Mouse (Mus musculus) kidney, postnatal 14 days (tissue): ENCODE data around the gene Golga7b.
A peak's percentile ranks its signal among the peaks of the same experiment; 100 is the strongest.

Source experiments
- DNase-seq: peaks from one replicate; pipeline ENCODE4 v3.0.0; 2022; ENCODE audit warnings: mixed read lengths

Gene Golga7b

DNA sequence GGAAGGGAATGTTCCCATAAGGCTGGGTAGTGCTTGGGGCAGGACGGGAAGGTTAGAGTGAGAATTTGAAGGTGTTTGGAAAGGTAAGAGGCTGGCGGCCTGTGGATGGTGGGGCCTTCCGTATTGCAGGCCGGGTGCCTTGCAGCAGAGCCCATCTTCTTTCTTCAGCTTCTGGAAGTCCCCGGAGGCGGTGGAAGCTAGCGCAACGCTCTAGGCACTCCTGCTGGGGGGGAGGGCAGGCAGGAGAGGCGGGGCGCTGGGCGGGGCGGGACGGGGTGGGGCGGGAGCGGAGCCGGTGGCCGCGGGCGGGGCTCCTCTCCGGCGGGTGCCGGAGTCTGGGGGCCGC lies 8.0 kb downstream of the Golga7b start:
- no peak for DNase-seq

DNA sequence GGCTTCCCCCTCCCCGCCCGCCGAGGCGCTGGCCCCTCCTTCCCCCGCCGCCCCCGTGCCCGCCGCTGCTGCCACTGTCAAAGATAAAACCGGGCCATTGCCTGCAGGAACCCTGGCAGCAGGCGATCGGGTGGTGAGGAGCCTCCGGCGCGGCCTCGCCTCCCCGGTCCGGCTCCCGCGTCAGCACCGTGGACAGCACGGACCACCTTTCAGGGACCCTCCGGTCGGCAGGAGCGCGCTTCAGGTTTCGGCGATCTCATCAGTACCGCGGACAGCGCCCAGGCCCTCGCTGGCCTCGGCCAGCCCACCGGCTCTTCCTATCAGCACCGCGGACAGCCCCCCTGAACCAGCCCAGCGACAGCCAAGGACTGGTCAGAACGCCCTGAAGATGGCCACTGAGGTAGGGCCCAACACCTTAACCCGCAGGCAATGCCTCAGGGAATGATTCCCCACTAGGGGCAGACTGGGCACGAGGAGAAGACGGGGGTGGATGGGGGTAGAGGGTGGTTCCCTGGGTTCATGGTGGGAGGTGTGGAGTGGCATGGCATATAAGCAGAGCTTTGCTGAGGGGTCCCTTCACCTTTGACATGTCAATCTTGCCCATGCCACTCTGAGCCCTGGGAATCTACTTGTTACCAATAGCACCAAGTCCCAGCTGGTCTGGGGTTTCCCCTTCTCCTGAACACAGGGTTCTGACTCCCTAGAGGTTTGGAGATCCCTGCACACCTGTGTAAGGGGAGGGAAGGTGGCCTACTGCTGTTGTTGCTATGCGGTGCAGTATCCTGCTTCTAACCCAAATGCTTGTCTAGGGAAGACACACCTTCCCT lies 8.6 kb downstream of the Golga7b start:
- peak; percentile 88 for DNase-seq

DNA sequence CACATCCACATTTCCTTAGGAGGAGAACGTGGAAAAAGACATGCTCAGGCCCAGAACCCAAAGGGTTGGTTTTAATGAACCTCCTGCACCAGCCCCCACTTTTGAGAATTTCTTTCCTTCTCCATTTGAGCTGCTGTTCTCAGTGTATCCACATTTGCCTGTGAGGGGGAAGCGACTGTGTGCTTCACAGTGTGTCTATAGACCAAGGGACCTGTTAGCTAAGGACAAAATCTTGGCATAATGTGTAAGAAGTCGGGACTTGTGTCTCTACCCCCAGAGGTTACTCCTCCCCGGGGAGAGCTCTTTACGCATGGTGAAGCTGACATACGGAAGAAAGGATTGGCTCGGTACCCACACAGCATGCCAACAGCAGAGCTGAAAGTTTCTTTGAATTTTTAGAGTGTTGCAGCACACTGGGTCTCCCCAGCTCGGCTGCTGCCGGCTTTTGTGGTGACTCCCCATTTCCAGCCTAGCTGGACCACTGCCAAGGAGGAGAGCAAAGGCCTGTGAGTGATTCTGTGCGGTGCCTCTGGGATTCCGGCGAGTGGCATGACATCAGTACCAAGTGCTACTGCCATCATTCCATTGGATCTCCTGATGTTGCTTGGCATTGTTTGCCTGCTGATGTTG lies 9.4 kb downstream of the Golga7b start:
- no peak for DNase-seq

DNA sequence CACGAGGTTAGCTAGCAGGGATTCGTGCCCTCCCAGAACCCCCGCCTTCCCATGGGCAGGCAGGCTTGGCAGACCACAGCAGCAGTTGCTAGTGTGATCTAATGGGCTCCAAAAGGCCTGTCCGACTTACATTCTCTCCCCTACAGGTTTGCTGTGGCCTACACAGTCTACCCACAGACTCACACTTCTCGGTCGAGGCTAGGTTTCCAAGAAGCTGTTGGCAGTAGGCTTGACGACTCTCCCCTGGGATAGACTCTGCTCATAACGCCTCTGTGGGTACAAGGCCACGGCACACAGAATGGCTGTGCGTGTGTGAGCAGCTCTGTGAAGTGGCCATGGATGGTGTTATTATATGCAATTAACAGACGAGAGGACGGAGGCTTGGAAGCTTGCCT lies 9.9 kb downstream of the Golga7b start:
- DNase-seq: no peak

DNA sequence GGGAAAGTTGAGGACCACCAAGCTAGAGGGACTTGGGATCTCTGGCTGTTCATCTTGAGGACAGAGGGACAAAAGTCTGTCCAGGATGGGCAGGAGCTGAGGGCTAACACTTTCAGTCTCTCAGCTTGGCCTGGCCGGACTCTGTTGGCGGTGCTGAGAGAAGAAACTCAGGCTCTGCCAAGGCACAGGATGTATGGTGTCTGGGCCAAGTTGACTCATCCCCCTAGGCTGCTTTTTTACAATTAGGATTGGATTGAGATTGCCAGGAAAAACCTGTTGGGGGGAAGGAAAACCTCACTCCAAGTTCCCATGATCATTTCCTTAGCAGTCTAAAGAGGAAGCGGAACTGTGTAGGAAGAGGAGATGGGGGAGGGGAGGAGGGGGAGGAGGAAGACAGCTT lies 10.7 kb downstream of the Golga7b start:
- no peak for DNase-seq

DNA sequence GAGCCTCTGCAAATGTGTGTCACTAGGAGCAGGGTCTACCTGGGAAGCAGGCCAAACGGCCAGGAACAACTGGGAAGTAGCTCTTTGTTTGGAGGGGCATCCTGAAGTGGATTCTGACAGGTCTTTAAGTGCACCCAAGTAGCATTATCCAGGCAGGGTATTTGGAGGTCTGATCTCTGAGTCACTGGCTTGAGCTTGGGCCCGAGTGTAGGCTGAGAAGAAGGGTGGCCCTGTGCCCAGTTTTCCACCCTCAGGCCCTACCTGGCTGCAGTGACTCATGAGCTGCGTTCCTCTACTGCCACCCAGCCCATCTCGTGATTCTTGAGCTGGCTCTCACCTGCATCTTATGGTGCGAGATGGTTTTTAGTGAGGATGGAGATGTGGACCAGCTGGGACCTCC lies 11.2 kb downstream of the Golga7b start:
- no peak for DNase-seq

DNA sequence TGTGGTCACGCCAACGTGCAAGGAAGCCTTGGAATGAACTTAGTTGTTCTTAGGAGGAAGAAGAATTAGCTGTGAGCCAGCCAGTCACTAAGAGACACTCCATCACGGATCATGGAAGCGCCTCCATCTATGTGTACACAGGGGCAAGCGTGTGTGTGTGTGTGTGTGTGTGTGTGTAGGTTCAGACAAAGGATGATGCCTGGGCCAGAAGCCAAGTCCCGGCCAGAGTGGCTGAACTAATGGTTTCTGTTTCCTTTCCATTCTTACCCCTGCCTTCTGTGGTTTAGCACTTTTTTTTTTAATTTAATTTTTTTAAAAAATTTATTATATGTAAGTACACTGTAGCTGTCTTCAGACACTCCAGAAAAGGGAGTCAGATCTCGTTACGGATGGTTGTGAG lies 13.1 kb downstream of the Golga7b start:
- DNase-seq: no peak

DNA sequence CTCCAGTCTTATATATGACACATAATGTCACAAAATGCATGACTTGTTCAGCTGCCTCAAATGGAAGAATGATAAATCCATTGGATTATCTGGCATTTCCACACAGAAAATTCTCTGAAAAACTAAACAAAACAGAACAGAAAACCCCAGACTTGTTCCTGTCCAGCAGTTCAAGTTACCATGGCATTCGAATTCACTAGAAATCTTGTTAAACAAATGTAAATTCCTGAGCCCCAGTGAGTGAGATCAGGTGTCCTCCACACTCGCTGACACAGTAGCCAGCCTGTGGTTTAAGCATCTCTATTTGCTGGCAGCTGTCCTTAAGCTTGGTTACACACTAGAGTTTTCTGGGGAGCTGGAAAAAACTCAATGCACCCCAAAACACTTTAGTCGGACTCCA lies 16.1 kb downstream of the Golga7b start:
- no peak for DNase-seq

DNA sequence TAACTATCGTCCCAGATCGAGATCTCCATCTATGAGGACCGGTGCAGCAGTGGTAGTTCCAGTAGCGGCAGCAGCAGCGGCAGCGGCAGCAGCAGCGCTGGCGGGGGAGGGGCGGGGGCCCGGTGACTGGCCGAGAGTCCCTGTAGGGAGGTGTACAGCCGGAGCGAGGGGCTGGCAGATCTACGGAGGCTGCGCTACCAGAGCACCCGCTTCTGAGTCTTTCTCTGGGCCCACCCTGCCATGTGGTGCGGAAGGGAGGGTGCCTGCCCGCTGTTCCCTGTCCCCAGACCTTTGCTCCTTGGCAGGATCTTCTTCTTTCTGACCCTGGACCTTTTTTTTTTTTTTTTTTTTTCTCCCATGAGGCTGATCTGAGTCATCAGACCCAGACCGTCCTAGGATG lies 21.0 kb downstream of the Golga7b start:
- DNase-seq: peak; percentile 44

DNA sequence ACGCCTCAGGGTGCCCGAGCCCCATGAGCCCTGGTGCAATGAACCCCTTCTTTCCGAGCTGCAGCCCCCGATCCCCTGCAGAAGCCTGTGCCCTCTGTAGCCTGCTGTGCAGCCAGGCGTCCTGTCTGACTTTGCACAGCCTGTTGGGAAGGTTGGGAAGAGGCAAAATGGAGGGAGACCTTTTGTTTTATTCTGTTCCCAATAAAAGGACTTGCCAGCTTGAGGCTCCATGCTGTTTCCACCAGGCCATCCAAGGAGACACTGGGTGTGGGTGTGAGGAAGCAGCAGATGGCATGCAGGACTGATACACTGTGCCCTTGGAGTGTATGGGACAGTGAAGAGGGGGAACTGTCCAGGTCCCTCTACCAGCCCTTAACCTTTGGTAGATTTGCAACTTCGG lies 22.7 kb downstream of the Golga7b start:
- no peak for DNase-seq

DNA sequence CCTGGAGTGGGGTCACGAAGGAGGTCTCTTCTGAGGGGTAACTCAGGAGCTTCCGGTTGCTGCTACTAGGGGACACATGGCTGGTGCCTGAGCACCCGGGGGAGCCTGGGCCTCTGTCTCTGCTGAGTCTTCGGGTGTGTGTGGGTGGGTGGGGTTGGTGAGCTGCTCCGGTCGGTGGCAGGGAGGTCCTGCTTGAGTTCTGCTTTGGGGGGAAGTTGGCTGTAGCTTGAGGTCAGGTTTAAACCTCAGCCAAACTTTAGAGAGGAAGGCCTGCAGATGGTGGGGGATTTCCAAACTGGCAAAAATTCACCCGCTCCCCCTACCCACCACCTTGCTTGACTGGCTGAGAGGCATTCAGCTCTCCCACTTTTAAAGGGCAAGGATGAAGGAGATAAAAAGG lies 23.8 kb downstream of the Golga7b start:
- DNase-seq: no peak

DNA sequence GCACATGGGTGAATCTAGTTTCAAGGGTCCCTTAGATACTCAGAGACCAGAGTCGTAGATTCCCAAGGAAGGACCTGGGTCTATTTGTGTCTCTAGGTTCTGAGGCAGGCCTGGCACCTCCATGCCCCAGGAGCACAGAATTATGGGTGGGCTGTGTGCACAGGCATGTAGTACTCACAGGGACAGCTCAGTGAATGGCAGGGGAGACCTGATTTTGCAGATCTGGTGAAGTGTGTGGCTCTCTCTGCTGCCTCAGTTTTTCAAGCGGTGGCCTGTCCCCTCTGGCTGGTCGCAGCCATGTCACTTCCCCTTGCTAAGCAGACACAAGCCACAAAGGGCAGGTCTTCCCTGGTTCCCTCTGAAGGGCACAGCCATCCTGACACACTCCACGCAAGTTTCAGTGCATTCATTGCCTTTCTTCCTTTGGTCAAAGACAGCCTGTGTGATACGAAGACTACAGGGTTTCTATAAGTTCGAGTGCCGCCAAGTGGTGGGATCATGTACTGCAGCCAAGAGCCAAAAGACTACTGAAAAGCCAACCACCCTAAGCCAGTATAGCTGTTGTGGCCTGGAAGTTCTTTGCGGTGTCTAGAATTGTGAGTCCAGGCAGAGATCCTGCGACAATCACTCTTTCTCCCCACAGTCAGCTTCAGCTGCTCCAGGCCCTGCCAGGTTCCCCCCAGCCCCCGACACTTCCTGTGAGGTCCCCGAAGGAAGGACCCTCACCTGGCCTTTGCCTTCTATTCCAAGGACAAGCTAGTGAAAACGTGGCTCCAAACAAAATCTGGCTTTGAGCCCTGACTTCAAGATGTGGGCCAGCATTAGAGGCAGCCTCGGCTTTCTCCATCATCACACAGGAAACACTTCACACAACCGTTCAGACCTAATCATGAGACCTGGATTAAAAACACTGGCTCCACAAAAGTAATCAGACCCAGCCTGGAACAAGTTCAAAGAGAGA lies 24.9 kb downstream of the Golga7b start:
- DNase-seq: peak; percentile 72

DNA sequence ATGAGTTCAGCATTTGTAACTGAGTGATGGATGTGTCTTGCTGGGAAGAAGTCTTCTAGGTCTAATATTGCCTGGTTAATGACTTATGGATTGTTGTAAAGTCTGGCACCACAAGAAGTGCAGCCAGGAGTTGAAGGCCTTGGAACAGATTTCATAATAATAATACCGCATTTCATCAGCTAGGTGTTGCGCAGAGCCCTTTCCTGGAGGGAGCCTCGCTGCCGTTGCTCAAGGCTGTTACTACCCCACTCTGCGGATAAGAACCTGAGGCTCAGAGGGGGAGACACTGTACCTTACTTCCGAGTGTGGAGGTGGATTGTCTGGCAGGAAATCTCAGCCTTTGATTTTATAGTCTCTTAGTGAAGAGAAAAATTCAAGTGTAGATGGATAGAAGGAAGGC lies 29.9 kb downstream of the Golga7b start:
- no peak for DNase-seq

DNA sequence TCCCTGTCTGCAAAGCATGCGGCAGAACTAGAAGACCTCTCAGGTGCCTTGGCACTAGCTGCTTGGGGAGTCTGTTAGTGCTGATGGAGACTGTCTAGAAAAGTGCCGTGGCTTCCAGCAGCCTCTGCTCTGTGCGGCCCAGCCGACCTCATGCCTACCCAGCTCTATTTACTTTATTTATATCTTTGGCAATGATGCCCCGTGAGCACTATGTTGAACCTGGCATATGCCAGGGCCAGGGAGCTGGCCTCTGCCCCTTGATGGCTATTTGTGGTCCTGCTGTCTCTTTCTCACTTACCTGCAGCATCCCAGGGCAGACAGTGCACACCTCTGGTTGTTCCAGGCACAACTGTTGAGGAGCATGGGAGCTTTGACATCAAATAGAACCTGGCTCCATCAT lies 31.1 kb downstream of the Golga7b start:
- no peak for DNase-seq

DNA sequence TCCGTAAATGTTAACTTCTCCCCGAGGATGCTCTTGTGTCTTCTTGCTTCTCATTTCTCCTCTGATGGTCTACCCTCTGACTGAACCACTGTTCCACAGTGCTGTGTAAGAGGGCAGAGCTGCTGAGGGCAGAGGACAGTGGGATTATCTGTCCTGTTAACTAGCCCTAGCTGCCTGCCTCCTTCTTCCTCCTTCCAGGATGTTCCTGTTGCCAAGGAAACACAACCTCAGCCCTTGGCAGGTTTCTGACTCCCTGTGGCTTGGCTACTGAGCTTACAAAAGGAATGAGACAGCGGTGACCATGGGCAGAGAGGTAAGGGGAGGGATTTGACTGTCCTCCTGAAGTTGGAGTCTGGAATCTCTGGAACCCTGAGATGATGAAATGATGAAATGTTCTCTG lies 32.2 kb downstream of the Golga7b start:
- DNase-seq: no peak

DNA sequence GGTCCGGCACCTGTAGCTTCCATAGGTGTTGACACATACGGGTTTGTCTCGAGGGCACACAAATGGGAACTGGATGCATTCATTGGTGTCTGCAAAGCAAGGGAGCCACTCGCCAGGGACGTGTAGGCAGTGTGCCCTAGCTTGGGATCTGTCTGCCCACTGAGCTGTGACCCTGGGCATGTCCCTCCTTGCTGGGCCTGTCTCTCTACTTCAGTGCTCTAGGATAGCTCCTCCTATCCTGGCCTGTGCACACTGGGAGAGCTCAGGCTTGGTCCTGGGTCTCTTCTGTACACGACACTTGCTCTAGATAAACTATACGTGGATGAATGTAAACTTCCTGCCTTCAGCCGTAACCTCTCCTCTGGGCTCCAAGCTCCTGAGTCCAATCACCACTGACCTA lies 36.8 kb downstream of the Golga7b start:
- DNase-seq: no peak

DNA sequence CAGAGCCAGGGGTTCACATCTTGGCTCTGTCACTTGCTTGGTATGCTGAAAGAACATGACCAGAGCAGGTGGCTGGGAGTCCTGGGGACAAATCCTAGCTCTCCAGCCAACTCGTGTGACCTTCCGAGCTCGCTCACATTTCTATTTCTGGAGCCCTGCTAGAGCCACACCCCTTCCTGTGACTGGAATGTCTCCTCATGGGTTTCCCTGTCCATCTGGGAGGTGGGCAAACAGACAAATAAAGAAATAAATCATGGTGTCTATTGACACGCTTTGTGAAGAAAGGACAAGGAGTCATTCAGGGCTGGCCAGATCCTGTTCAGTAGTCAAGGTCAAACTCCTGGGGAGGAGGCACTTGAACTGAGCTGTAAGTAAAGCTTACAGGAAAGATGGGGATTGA lies 41.0 kb downstream of the Golga7b start:
- no peak for DNase-seq

DNA sequence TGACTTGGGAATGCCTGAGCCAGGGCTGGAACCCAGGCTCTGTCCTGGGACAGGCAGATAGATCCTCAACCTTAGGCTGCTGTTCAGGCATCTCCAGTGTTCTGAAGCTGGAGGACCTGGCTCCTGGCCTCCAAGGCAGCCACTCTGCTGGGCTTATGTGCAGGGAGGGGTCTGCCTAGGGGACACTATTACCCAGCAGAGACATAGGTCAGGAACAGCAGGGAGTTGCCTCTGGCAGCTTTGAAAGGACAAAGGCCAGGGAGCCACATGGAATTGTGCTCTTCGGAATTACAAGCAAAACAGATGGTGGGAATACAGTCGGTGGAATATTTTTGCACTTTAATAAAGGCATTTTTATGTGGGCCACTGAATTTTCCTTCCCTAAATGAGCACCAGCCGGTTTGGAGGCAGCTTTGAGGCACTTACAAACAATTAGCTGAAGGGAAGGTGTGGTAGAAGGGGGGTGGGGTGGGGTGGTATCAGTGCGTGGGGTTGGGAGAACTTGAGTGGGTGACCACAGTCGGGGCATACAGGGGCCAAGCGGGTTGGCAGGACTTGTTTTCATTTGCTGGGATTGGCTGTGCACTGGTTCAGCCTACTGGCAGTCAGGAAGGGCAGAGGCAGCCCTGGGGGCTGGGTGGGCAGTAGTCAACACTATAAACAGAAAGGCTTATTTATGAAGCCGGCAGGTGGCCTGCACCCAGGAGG lies 43.7 kb downstream of the Golga7b start:
- DNase-seq: no peak

DNA sequence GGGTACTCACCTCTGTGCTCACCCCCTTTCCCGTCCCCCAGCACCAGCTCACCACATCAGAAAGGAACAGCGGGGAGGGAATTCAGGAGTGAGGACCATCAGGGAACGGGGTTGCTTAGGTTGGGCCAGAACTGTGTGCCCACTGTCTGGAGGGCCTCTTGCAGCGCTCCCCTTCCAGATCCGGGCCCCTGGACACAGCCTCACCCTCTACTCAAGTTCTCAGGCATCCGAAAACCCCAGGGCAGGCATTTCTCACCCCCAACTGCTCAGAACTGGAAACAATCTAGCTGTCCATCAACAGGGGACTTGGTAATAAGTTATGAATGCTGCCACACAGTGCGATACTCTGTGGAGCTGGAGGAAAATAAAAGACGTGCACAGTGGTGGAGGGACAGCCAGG lies 44.7 kb downstream of the Golga7b start:
- no peak for DNase-seq

DNA sequence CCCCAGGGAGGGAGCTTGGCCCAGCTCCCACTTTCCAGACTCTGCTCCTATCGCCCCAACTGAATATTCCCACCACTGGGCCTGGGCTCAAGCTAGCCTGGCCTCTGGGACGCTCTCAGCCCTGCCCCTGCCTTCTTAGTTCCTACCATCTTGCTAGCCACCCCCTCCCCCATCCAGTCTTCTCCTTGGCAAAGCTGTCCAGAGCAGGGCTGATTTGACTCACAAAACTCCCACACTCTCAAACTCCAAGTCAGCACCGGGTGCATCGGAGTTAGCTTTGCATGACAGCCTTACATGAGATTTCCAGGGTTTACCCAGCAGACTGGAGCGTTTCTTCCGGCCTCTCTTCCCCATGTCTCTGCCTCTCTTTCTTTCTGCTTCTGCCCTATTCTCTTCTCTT lies 45.8 kb downstream of the Golga7b start:
- no peak for DNase-seq

DNA sequence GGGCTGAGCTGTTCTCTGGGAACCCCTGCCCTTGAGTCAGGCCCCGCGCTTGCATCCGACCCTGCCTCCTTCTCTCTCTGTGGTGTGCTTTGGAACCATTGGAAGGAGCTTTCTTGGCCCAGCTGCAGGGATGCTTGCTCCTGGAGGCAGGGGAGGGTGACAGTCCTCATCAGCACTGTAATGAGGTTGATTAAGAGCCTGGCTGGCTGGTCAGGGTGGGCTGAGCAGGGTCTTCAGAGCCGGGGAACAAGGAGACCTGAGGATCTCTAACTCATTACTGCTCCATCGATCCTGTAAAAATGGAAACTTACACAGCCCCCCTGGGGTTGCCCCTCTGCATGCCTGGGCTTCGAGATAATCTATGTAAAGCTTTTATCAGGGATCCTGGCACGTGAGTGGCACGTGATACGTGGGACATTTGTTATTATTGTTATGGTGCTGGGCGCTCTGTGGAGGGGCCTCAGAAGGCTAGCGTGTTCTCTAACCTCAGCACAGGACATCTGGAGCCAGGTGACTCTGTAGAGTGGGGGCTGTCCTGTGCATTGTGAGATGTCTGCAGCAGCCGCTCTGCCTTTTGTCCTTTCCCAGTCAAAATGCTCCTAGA lies 55.9 kb downstream of the Golga7b start:
- DNase-seq: no peak

DNA sequence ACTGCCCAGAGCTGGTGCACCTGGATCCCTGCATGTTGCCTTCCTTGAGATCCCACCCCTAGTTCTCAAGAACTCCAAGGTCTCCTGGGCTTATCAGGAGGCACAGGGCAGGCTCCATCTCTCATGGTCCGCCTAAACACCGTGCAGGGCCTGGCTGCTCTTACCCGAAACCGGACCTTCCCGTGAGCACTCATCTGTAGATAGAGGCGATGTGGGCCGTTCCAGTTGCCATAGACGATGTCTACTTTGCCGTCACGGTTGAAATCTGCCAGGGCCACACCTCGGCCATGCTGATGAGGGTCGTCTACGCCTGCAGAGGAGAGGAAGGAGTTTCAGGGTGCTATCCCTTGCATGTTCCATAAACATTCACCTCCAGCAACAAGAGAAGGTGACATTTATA lies 57.1 kb downstream of the Golga7b start:
- DNase-seq: no peak

DNA sequence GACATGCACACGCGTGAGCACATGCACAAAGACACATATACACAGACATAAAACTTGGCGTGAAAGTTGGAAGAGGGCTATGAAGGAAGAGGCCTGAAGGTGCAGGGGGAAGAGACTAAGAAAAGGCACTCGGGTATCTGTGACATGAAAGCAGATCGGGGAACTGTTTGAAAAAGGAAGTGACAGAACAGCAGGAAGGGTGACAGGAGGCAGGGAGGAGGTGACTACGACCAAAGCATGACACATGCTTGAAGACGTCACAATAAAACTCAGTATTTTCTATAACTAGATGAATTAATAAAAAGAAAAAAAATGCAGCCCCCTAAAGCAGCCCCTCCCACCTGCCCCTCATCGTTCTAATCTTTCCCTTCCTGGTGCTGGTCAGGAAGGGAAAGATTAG lies 58.4 kb downstream of the Golga7b start:
- no peak for DNase-seq
